Mouse (Mus musculus) spleen, postnatal 4 days (tissue): ENCODE measurements around the gene Tsga10.

Experiments used
- DNase-seq, 2 experiments: peaks; one replicate each; pipeline ENCODE4 v3.0.0; 2022; ENCODE audit warnings: low spot score in 2 of 2

Tsga10 gene

GRCm38 (mm10) chr1:37866286-37866685 lies at the start of gene Tsga10:
Tsga10 (minus strand) TSS chr1:37866429.
- no peak for DNase-seq

GRCm38 (mm10) chr1:37912751-37913150 lies 46.5 kb upstream of the Tsga10 start:
- DNase-seq: no peak

DNA sequence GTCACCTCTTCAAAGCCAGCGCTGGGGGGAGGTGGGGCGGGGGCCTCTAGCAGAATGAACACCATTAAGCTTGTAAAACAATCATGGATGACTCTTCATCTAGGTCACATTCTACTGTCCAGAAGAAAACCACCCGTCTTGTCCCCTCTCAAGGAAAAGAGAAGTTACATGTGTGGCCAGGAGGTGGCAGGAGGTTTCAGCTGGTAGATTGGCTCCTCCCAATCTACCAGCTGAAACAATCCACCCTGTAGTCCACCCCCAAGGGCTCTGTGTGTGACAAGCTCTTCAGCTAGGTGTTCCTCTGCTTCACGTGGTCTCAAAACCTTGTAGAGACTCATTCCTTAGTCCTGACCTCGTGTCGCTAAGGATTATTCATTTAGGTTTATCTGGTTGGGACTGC lies 36.9 kb upstream of the Tsga10 start:
- peak in 1 of 2 experiments; percentile 17 for DNase-seq

DNA sequence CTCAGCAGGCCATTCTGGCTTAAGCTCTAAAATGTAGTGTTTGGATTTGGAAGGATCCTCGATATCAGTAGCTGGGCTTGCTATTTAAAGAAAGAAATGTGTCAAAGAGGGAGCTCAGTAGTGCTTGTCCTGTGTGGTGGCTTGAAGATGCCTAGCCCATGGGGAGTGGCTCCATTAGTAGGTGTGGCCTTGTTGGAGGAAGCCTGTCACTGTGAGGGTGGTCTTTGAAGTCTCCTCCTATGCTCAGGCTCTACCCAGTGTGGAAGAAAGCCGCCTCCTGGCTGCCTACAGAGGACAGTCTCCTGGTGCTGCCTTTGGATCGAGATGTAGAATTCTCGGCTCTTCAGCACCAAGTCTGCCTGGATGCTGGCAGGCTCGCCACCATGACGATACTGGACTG lies 34.1 kb upstream of the Tsga10 start:
- no peak for DNase-seq

DNA sequence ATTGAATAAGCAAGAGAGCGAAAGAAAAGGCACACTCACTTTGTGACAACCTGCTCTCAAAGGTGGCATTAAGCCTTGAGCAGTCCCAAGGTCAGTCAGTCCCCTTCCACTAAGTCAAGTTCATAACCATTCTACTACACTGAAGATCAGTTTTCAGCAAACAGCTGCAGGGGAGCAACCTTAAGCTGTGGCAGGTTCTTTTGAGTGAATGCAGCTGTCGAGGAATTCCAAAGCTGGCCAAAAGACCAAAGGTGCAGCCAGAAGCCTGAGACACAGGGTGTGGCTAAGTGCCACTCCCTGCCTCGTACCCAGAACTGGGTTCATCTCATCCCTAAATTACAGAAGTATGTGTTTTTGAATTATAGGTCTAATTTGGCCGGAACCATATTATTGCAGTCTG lies 33.6 kb upstream of the Tsga10 start:
- no peak for DNase-seq

DNA sequence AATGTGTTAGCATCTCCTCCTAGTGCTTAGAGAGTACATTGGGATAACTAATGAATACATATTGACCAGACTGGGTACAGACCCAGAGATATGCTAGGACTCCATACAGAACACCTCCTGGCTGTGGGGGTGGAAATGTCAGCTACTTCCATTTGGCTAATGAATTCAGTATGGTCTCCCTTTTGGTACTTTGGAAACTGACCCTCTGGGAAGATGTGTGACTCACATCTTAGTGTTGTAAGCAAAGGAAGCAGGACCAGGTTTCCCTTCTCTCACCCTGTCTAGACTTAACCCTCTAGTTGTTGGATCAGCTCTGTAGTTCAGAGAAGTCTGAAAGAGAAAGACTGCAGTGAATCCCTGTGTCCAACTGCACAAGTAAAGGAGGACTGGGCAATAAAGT lies 28.4 kb upstream of the Tsga10 start:
- no peak for DNase-seq

DNA sequence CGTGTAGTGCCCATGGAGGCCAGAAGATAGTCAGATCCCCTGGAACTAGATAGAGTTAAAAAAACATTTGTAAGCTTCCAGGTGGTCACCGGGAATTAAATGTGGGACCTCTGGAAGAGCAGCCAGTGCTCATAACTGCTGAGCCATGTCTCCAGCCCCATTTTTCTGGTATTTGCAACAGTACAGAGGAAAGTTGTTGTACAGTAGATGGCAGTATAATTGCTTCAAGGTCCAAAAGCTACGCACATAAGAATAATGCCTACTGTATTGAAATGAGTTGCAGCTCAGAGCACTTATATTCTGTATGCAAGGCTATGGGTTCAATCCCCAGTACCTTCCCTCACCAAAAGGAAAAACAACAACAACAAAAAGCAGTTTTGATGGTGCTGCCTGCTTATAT lies 25.2 kb upstream of the Tsga10 start:
- no peak for DNase-seq

- DNase-seq: peak; percentile 85 to 93
Observed at GRCm38 (mm10) chr1:37890025-37890652, 23.9 kb upstream of the Tsga10 start, which contains the start of the genes Mitd1 and Mrpl30. Mitd1 (minus strand) TSS chr1:37890411. Mrpl30 (plus strand) TSS chr1:37890477.

- no peak for DNase-seq
Observed at GRCm38 (mm10) chr1:37889206-37889605, 23.0 kb upstream of the Tsga10 start.

- DNase-seq: peak in 1 of 2 experiments; percentile 60
Observed at GRCm38 (mm10) chr1:37884451-37884850, 18.2 kb upstream of the Tsga10 start.

- DNase-seq: no peak
Observed at GRCm38 (mm10) chr1:37883411-37883810, 17.2 kb upstream of the Tsga10 start.

GRCm38 (mm10) chr1:37877736-37878460 lies 11.7 kb upstream of the Tsga10 start:
- no peak for DNase-seq

DNA sequence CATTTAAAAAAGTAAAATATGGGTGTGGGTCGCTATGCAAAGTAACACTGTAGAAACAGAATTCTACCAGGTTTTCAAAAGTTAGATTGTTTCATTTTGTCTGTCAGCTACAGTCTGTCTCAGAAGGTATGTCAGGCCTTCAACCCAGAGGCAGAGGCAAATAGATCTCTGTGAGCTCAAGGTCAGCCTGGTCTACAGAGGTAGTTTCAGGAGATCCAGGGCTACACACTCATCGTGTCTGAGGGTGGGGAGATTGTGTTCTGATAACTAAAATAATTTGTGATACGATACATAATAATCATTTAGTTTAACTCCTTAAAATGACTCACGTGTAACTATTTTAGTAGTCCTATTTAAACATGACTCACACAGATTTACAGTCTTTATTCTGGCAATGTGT lies 6.9 kb upstream of the Tsga10 start:
- no peak for DNase-seq

DNA sequence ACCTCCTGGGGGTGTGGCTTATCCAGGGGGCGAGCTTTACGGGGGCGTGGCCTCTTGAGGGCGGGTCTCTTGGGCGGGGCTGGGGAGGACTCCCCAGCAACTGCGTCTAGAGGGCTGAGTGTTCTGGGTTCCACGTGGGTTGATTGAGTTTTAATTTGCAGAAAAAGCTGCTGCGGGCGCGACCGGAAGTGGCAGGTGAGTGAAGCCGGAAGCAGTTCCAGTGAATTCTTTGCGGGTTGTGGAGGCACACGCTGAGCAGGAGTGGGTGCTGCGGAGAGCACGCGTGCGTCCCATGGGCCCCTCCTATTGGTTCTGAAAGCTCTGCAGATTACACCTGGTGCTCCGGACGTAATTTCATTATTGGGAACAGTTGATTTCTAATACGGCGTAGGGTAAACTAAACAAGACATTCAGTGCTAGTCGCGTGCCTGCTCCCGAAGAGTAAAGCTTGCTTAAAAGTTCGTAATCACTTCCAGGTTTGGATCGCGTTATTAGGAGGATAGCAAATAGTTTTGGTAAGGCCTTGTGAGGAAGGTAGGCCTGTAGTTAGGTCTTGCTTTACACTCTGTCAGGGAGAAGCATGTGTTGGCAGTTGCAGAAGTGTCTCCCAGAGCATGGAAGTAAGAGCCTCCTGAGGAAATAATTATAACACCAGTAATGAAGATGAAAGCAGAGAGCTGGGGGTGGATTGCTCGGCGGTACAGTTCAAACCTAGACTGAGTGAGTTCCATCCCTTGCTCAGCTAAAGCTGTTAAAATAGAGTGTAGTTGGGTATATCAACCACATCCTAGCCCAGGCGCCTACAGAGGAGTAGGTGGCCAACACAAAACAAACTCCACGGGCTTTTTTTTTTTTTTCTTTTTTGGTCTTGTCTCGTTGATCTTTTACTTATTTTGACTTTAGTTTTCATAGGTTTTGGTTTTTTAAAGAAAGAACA lies 6.2 kb upstream of the Tsga10 start:
- DNase-seq: peak; percentile 84 to 88

GRCm38 (mm10) chr1:37871704-37872103 lies 5.5 kb upstream of the Tsga10 start, which contains the start of gene Lipt1:
Lipt1 (plus strand) TSS chr1:37871738.
- DNase-seq: no peak

- DNase-seq: no peak
Observed at GRCm38 (mm10) chr1:37869362-37869761, 3.1 kb upstream of the Tsga10 start.

DNA sequence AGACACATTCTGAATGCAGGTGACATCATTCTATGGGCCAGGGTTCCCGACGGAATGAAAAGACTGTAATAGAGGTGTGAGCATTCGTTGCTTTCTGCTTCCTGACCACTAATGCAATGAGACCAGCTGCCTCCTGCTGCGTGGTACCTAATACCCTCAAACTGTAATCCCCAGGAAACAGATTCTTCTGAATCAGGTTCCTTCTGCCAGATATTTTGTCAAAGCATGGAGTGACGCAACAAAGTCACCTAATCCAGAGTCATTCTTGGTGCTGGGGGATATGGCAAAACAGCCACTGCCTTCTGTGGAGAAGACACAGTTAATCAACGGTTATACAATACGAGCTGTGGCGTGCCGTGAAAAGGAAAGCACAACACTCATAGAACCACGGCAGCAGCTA lies 2.4 kb upstream of the Tsga10 start:
- DNase-seq: no peak

DNA sequence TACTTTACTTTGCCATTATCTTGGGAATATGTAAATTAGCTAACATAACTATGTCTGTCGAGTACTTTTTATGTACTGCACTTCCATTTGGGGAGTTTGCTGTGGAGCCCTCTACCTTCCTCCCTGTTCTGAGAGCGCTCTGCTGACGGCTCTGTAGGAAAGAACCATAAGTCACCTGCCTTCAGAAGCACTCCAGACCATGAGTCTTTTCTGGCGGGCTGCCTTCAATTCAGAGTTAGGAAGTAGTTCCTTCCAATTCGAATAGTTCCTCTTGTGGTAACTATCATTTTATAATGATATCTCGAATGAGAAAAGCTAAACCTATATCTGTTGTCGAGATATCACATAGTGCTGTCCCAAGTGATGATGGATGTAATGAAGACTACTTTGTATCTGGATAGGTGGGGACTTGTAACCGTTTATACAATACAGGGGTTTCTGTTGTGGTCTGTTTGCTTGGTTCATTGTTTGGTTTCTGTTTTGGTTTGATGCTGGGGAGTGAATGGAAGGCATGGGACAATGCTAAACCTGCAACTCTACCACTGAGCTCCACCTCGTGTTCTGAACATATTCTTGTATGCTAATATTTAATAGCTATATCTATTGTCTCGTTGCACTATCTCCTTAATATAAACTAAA lies 1.6 kb upstream of the Tsga10 start:
- no peak for DNase-seq

DNA sequence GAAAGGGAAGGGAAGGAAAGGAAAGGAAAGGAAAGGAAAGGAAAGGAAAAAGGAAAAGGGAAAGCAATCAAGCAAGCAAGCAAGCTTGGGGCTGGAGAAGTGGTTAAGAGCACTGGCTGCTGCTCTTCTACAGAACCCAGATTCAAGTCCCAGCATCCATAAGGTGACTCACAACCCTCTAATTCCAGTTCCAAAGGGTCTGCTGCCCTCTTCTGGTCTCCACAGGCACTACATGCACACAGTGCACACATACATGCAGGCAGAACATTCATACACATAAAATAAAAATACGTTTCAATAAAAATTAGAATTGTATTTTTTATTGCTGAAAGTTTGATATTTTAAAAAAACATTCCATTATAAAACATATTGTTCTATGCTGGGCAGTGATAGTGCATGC lies 827 bp upstream of the Tsga10 start:
- DNase-seq: peak; percentile 73 to 82

DNA sequence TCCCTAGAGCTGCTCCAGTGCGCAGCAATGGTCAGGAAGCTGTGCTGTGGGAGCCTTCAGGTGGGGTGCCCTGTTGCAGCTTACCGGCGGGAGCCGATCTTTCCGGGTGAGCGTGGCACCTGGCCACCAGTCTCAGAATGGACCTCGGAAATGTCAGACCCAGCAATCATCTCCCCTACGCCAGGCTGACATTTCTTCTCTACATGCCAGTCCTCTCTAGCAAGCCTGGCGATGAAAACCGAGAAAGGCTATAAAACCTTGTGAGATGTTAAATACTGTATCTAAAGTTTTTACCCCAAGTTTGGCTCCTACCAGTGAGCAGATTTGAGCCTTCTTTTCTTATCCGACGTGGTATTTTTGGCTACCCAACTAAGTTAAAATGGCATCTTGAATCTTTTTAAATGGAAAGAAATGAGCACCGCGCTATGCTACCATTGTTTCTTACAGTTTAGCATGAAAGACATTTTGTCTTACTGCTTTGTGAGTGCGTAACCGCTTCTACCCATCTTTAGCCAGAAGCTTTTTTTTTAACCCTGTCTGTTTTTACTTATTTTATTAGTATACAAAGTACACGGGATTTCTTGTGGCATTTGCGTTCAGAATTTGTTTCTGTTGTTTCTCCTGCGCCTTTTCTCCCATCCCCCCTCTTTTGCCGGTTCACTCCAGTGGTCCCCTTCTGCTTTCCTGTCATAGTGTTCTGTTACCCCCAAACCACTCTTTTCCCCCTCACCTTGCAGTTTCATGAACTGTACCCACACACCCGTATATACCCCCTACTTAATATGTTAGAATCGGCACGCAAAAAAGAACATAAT lies 621 bp downstream of the Tsga10 start:
- no peak for DNase-seq
